Mouse (Mus musculus): Measurements from ENCODE around the gene Angptl8. TPM values are rescaled to one million over a fixed set of nuclear protein-coding genes. Genes with fewer than 3 reads are reported as not detected.
"Not testable (repeated sequence)": the region's sequence is repeated elsewhere in the genome, so short reads cannot be mapped to it uniquely, and the experiment has no call there.

Angptl8 gene
- total RNA-seq, 2 experiments from 2014 or later: not detected

DNA sequence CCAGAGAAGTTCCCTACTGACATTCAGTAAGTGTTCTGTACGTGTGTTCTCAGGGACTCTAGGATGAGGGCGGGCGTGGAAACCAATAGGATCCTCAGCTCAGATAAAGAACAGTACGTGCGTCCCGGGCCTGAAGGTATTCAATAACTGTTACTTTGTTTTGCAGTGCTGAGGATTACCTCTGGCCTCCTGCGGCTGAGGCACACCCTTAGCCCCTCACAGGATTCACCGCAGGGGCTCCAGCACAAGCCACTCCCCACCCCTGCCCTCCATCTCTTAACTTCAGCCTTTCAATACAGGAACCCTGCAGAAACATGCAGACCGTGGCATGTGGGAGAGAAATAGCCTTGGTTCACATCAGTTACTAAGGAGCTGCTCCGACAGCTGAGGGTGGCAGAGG is 12.6 kb downstream of the Angptl8 start:
- no peak for DNase-seq
- intact Hi-C loops (cut with DNase I): no loop called here

DNA sequence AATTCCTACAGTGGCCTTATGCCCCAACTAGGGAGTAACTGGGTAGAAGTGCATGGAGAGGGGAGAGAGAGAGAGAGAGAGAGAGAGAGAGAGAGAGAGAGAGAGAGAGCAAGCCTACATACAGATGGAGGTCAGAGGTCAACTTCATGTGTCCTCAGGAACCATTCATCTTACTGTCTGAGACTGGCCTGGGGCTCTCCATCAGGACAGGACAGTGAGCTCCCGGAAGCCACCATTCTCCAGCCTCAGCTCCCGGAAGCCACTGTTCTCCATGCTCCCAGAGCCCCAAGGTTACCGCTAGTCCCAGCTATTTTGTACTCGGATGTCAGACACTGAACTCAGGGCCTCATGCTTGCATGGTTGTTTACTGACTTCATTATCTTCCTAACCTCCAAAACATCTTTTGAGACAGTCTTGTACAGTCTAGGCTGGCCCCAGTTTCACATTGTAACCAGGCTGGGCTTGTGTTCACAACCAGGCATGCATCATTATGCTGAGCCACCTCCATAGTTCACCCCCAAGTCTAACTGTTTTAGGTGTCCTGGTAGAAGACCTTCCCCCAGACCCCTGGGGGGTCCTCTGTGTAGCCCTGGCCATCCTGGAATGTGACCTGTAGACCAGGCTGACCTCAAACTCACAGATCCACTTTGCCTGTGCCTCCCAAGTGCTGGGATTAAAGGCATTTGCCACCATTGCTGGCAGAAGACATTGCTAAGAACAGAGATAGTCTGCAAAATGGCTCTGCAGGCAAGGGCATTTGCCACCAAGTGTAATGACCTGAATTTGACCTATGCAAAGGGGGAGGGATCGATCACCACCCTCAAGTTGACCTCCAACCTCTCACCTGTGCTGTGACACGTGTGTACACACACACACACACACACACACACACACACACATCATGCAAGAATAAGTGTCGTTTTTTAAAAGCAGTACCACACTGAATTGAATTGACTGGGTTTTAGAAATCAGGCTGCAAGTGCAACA is 14.7 kb downstream of the Angptl8 start:
- DNase-seq: no peak
- intact Hi-C loops (cut with DNase I): no loop called here

- no peak for DNase-seq
- intact Hi-C loops (cut with DNase I): no loop called here
Observed at GRCm38 (mm10) chr9:21851084-21851483, 15.8 kb downstream of the Angptl8 start.

DNA sequence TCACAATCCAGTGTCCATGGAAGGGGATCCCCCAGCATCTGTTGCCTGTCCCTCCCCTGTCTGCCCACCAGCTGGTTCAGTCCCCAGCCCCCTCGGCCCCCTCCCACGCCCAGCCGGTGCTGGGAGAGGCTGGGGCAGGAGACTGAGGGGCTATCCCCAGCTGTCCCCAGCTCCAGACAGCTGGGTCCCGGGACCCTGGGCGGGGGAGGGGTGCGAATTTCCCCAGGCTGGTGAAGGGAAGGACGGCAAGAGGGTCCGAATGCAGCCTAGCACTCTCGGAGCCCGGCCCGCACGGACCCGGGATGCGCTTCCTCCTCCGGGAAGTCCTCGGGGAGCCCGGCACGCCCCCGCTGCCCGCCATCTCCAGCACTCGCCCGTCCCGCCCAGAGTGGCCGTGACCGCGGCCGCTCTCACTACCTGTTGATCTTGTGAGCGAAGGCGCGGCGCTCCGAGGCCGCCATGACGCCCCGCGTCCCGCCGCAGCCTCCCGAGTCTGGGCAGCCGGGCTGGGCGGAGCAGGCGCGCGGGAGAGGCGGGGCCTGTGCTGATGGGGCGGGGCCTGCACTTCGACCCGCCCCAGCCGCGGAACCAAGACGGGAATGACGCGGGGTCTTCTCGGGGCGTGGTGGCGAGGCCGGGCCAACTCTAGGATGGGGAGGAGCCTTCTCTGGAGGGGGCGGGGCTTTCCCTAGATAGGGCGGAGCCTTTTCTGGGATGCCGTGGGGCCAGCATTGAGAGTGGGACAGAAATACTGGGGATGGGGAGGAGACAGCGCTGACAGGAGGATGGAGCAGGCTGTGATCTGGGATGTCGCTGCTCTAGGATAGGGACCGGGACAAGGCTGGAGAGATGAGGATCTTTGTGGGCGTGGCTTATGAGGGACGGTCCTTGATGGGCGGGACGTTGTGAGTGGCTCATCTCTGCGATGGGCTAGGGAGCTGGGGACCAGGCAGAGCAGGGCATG is 17.1 kb downstream of the Angptl8 start, which contains the start of gene Dock6:
TSS of gene Dock6 (minus strand) at position 508 of the 964 bp plus-strand sequence.
- peak; percentile 85 for DNase-seq
- intact Hi-C loops (cut with DNase I): no loop called here

- intact Hi-C loops (cut with DNase I): no loop called here
- DNase-seq: no peak
Observed at GRCm38 (mm10) chr9:21853961-21854360, 18.7 kb downstream of the Angptl8 start.

- intact Hi-C loops (cut with DNase I): no loop called here
- DNase-seq: no peak
Observed at GRCm38 (mm10) chr9:21854894-21855293, 19.6 kb downstream of the Angptl8 start.

- DNase-seq: no peak
- intact Hi-C loops (cut with DNase I): no loop called here
Observed at GRCm38 (mm10) chr9:21857501-21857900, 22.2 kb downstream of the Angptl8 start.

GRCm38 (mm10) chr9:21858084-21858483 is 22.8 kb downstream of the Angptl8 start:
- DNase-seq: no peak
- intact Hi-C loops (cut with DNase I): no loop called here

GRCm38 (mm10) chr9:21859606-21860005 is 24.3 kb downstream of the Angptl8 start:
- intact Hi-C loops (cut with DNase I): no loop called here
- no peak for DNase-seq

DNA sequence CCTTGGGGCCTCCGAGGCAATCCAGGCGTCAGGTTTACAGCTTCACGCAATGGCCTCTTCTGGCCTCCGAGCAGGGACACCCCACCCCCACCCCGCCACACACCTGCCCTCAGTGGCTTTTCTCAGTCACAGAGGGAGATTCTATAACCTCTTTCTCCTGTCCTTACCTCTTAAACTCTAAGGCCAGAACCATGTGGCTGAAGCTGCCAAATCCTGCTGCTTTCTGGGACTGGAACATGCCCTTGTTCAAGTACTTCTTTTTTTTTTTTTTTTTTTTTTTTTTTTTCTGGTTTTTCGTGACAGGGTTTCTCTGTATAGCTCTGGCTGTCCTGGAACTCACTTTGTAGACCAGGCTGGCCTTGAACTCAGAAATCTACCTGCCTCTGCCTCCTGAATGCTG is 25.0 kb downstream of the Angptl8 start:
- DNase-seq; intact Hi-C loops (cut with DNase I): not testable (repeated sequence)

GRCm38 (mm10) chr9:21862181-21862580 is 26.9 kb downstream of the Angptl8 start:
- no peak for DNase-seq
- intact Hi-C loops (cut with DNase I): no loop called here

GRCm38 (mm10) chr9:21865673-21866398 is 30.5 kb downstream of the Angptl8 start:
- DNase-seq: no peak
- intact Hi-C loops (cut with DNase I): no loop called here

GRCm38 (mm10) chr9:21866641-21867040 is 31.3 kb downstream of the Angptl8 start:
- DNase-seq: no peak

DNA sequence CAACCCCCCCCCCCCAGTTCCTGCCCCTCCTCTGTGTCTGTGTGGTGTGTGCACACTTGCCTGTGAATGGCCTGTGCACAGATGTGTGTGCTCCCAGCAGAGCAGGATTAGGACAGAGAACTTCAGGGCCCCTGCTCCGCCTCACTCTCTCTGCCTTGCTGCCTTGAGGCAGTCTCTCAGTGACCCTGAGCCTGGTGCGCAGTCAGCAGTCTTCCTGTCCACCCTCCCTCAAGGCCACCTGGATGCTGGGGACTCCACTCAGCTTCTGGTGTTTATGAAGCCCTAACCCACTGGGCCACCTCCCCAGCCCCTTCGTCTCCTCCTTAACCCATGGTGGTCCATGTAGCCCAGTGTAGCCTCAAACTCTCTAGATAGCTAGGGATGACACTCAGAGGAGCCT is 32.4 kb downstream of the Angptl8 start:
- intact Hi-C loops (cut with DNase I): no loop called here
- no peak for DNase-seq

More at GRCm38 (mm10) chr9:21866641-21867040, 31.3 kb downstream of the Angptl8 start:
- intact Hi-C loops (cut with DNase I): no loop called here

- DNase-seq: peak; percentile 50
- intact Hi-C loops (cut with DNase I): not testable (repeated sequence)
Observed at GRCm38 (mm10) chr9:21869290-21869689, 34.0 kb downstream of the Angptl8 start.

GRCm38 (mm10) chr9:21870879-21871524 is 35.7 kb downstream of the Angptl8 start:
- intact Hi-C loops (cut with DNase I): no loop called here

GRCm38 (mm10) chr9:21872204-21872603 is 36.9 kb downstream of the Angptl8 start:
- DNase-seq: peak; percentile 34
- intact Hi-C loops (cut with DNase I): no loop called here

More at GRCm38 (mm10) chr9:21870879-21871524, 35.7 kb downstream of the Angptl8 start:
- peak; percentile 51 for DNase-seq

- no peak for DNase-seq
- intact Hi-C loops (cut with DNase I): no loop called here
Observed at GRCm38 (mm10) chr9:21876601-21877000, 41.3 kb downstream of the Angptl8 start.

Data from left cerebral cortex, postnatal 4 days (tissue).